Mouse (Mus musculus): ENCODE measurements around the gene Kcnma1. TPM values are rescaled to one million over a fixed set of nuclear protein-coding genes. Genes with fewer than 3 reads are reported as not detected.
A peak's percentile ranks its signal among the peaks of the same experiment; 100 is the strongest.

Gene Kcnma1
- polyA plus RNA-seq, 1 experiment from 2014 or later, result 7.8 TPM

GRCm38 (mm10) chr14:23651682-23652081 lies 362.6 kb downstream of the Kcnma1 start:
- ATAC-seq (ENCODE audit: low read depth) (no peak), DNase-seq (ENCODE audit: low spot score) (no peak)
- WGBS, result 68% methylated on average over 4 of the region's 4 CpGs

GRCm38 (mm10) chr14:23650126-23650525 lies 364.2 kb downstream of the Kcnma1 start:
- no peak for DNase-seq (ENCODE audit: low spot score)
- Histone ChIP-seq H3K9me3 (ENCODE audit: control insufficient read depth, low read length) (no peaks in the 10 kb centered on the region), H3K4me3 (ENCODE audit: low read depth, low read length) (no peak overlapping the region), H3K27me3 (replicated peaks; ENCODE audit: control insufficient read depth, insufficient read depth, low read length) (no peaks in the 10 kb centered on the region), H3K4me1 (ENCODE audit: control insufficient read depth, insufficient read depth, low read length) (no peaks in the 10 kb centered on the region), H3K27ac (replicated peaks; ENCODE audit: low read depth, low read length) (no peak overlapping the region), H3K36me3 (ENCODE audit: control insufficient read depth, insufficient read depth, low read length) (no peaks in the 10 kb centered on the region), H3K9ac (ENCODE audit: low read depth, low read length) (no peak overlapping the region), H3K4me2 (ENCODE audit: low read depth, low read length) (no peak overlapping the region)
- ATAC-seq (ENCODE audit: low read depth), result no peak
- 90% methylated on average over 3 of the region's 3 CpGs for WGBS

More at GRCm38 (mm10) chr14:23651682-23652081, 362.6 kb downstream of the Kcnma1 start:
- Histone ChIP-seq H3K4me1 (ENCODE audit: control insufficient read depth, insufficient read depth, low read length) (no peaks in the 10 kb centered on the region), H3K36me3 (ENCODE audit: control insufficient read depth, insufficient read depth, low read length) (no peaks in the 10 kb centered on the region), H3K27me3 (replicated peaks; ENCODE audit: control insufficient read depth, insufficient read depth, low read length) (no peaks in the 10 kb centered on the region), H3K9ac (ENCODE audit: low read depth, low read length) (no peak overlapping the region), H3K4me2 (ENCODE audit: low read depth, low read length) (no peak overlapping the region), H3K9me3 (ENCODE audit: control insufficient read depth, low read length) (no peaks in the 10 kb centered on the region), H3K27ac (replicated peaks; ENCODE audit: low read depth, low read length) (no peak overlapping the region), H3K4me3 (ENCODE audit: low read depth, low read length) (no peak overlapping the region)

- DNase-seq (ENCODE audit: low spot score), result no peak
- Histone ChIP-seq H3K9me3 (ENCODE audit: control insufficient read depth, low read length) (no peaks in the 10 kb centered on the region), H3K27ac (replicated peaks; ENCODE audit: low read depth, low read length) (no peak overlapping the region), H3K4me1 (ENCODE audit: control insufficient read depth, insufficient read depth, low read length) (no peaks in the 10 kb centered on the region), H3K9ac (ENCODE audit: low read depth, low read length) (no peak overlapping the region), H3K4me2 (ENCODE audit: low read depth, low read length) (no peak overlapping the region), H3K4me3 (ENCODE audit: low read depth, low read length) (no peak overlapping the region), H3K36me3 (ENCODE audit: control insufficient read depth, insufficient read depth, low read length) (no peaks in the 10 kb centered on the region), H3K27me3 (replicated peaks; ENCODE audit: control insufficient read depth, insufficient read depth, low read length) (no peaks in the 10 kb centered on the region)
- no peak for ATAC-seq (ENCODE audit: low read depth)
- WGBS, result 70% methylated on average over 9 of the region's 9 CpGs
Observed at GRCm38 (mm10) chr14:23645361-23646063, 368.8 kb downstream of the Kcnma1 start.

GRCm38 (mm10) chr14:23643162-23643561 lies 371.1 kb downstream of the Kcnma1 start:
- H3K36me3 ChIP-seq (ENCODE audit: control insufficient read depth, insufficient read depth, low read length), result no peaks in the 10 kb centered on the region
- no peak overlapping the region for H3K4me3 ChIP-seq (ENCODE audit: low read depth, low read length)
- no peak overlapping the region for H3K27ac ChIP-seq (replicated peaks; ENCODE audit: low read depth, low read length)
- ATAC-seq (ENCODE audit: low read depth) (no peak), DNase-seq (ENCODE audit: low spot score) (no peak)
- no peaks in the 10 kb centered on the region for H3K27me3 ChIP-seq (replicated peaks; ENCODE audit: control insufficient read depth, insufficient read depth, low read length)
- WGBS, result 77% methylated on average over 3 of the region's 3 CpGs
- no peak overlapping the region for H3K9ac ChIP-seq (ENCODE audit: low read depth, low read length)
- no peaks in the 10 kb centered on the region for H3K4me1 ChIP-seq (ENCODE audit: control insufficient read depth, insufficient read depth, low read length)
- no peaks in the 10 kb centered on the region for H3K9me3 ChIP-seq (ENCODE audit: control insufficient read depth, low read length)
- H3K4me2 ChIP-seq (ENCODE audit: low read depth, low read length), result no peak overlapping the region

GRCm38 (mm10) chr14:23640665-23641064 lies 373.6 kb downstream of the Kcnma1 start:
- no peaks in the 10 kb centered on the region for H3K9me3 ChIP-seq (ENCODE audit: control insufficient read depth, low read length)
- no peak overlapping the region for H3K4me2 ChIP-seq (ENCODE audit: low read depth, low read length)
- no peaks in the 10 kb centered on the region for H3K36me3 ChIP-seq (ENCODE audit: control insufficient read depth, insufficient read depth, low read length)
- ATAC-seq (ENCODE audit: low read depth) (no peak), DNase-seq (ENCODE audit: low spot score) (no peak)
- H3K4me1 ChIP-seq (ENCODE audit: control insufficient read depth, insufficient read depth, low read length), result no peaks in the 10 kb centered on the region
- H3K4me3 ChIP-seq (ENCODE audit: low read depth, low read length), result no peak overlapping the region
- no peaks in the 10 kb centered on the region for H3K27me3 ChIP-seq (replicated peaks; ENCODE audit: control insufficient read depth, insufficient read depth, low read length)
- H3K27ac ChIP-seq (replicated peaks; ENCODE audit: low read depth, low read length), result no peak overlapping the region
- no peak overlapping the region for H3K9ac ChIP-seq (ENCODE audit: low read depth, low read length)
- 39% methylated on average over 2 of the region's 2 CpGs for WGBS

GRCm38 (mm10) chr14:23638078-23638695 lies 376.1 kb downstream of the Kcnma1 start:
- no peak overlapping the region for H3K9ac ChIP-seq (ENCODE audit: low read depth, low read length)
- H3K9me3 ChIP-seq (ENCODE audit: control insufficient read depth, low read length), result no peaks in the 10 kb centered on the region
- no peaks in the 10 kb centered on the region for H3K27me3 ChIP-seq (replicated peaks; ENCODE audit: control insufficient read depth, insufficient read depth, low read length)
- DNase-seq (ENCODE audit: low spot score) (no peak), ATAC-seq (ENCODE audit: low read depth) (no peak)
- no peaks in the 10 kb centered on the region for H3K36me3 ChIP-seq (ENCODE audit: control insufficient read depth, insufficient read depth, low read length)
- WGBS, result 58% methylated on average over 3 of the region's 3 CpGs
- H3K27ac ChIP-seq (replicated peaks; ENCODE audit: low read depth, low read length), result no peak overlapping the region
- no peaks in the 10 kb centered on the region for H3K4me1 ChIP-seq (ENCODE audit: control insufficient read depth, insufficient read depth, low read length)
- H3K4me2 ChIP-seq (ENCODE audit: low read depth, low read length), result no peak overlapping the region
- no peak overlapping the region for H3K4me3 ChIP-seq (ENCODE audit: low read depth, low read length)

- no peaks in the 10 kb centered on the region for H3K27me3 ChIP-seq (replicated peaks; ENCODE audit: control insufficient read depth, insufficient read depth, low read length)
- WGBS, result 43% methylated on average over 4 of the region's 4 CpGs
- H3K4me3 ChIP-seq (ENCODE audit: low read depth, low read length), result no peak overlapping the region
- DNase-seq (ENCODE audit: low spot score) (peak; percentile 32), ATAC-seq (ENCODE audit: low read depth) (no peak)
- H3K27ac ChIP-seq (replicated peaks; ENCODE audit: low read depth, low read length), result no peak overlapping the region
- H3K4me2 ChIP-seq (ENCODE audit: low read depth, low read length), result no peak overlapping the region
- H3K36me3 ChIP-seq (ENCODE audit: control insufficient read depth, insufficient read depth, low read length), result no peaks in the 10 kb centered on the region
- H3K4me1 ChIP-seq (ENCODE audit: control insufficient read depth, insufficient read depth, low read length), result no peaks in the 10 kb centered on the region
- no peaks in the 10 kb centered on the region for H3K9me3 ChIP-seq (ENCODE audit: control insufficient read depth, low read length)
- no peak overlapping the region for H3K9ac ChIP-seq (ENCODE audit: low read depth, low read length)
Observed at GRCm38 (mm10) chr14:23635903-23636302, 378.4 kb downstream of the Kcnma1 start.

GRCm38 (mm10) chr14:23633011-23633595 lies 381.2 kb downstream of the Kcnma1 start:
- WGBS, result 85% methylated on average over 5 of the region's 5 CpGs
- H3K9me3 ChIP-seq (ENCODE audit: control insufficient read depth, low read length), result no peaks in the 10 kb centered on the region
- no peaks in the 10 kb centered on the region for H3K27me3 ChIP-seq (replicated peaks; ENCODE audit: control insufficient read depth, insufficient read depth, low read length)
- no peak overlapping the region for H3K4me2 ChIP-seq (ENCODE audit: low read depth, low read length)
- H3K9ac ChIP-seq (ENCODE audit: low read depth, low read length), result no peak overlapping the region
- no peak overlapping the region for H3K4me3 ChIP-seq (ENCODE audit: low read depth, low read length)
- ATAC-seq (ENCODE audit: low read depth), result no peak
- DNase-seq (ENCODE audit: low spot score), result no peak
- H3K4me1 ChIP-seq (ENCODE audit: control insufficient read depth, insufficient read depth, low read length), result no peaks in the 10 kb centered on the region
- H3K27ac ChIP-seq (replicated peaks; ENCODE audit: low read depth, low read length), result no peak overlapping the region
- H3K36me3 ChIP-seq (ENCODE audit: control insufficient read depth, insufficient read depth, low read length), result no peaks in the 10 kb centered on the region
